Mouse (Mus musculus): ENCODE results near the gene Hmga2.

DNA sequence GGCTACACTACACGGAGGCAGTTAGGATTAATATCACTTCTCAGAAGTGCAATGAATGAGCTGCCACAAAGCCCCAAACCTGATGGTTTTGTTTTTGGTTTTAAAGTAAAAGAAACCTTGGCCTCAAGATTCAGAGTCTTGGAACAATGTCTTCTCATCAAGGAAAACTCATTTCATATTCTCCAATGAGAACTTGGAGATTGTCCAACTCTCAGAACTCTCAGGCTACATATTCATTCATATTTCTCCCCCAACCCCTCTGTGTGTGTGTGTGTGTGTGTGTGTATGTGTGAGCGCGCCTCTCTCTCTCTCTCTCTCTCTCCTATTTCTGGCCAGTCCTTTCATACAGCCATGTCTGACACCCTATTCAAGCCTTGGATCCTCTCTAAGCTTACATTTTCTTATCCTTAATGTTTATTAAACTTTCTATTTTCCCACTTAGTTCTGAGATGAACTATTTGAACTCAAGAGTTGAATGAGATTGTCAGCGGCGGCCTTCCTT, 46.5 kb downstream of the Hmga2 start:
- TF ChIP-seq CTCF (IDR thresholded peaks at IDR 0.05; ENCODE audit: low read depth, low read length) (no peak), POLR2A (IDR thresholded peaks at IDR 0.05; ENCODE audit: insufficient read depth, low read length) (no peak)

All from ES-Bruce4 (cell line).